Mouse (Mus musculus) ES-E14 (cell line): ENCODE results near the gene Zdhhc24. TPM values are rescaled to one million over a fixed set of nuclear protein-coding genes. Genes with fewer than 3 reads are reported as not detected.

Experiments used
- DNase-seq: peaks from one replicate; pipeline ENCODE4 v3.0.0-alpha.2; 2013; ENCODE audit warnings: low read depth, low spot score
- H3K27ac ChIP-seq: 2 replicates; pipeline ENCODE4 v1.5.1; 2012; ENCODE audit warnings: low read depth, mild to moderate bottlenecking, low read length, moderate library complexity, mixed read lengths; ENCODE audit not compliant: poor library complexity, insufficient read depth, severe bottlenecking
- H3K36me3 ChIP-seq: 2 replicates; pipeline ENCODE4 v1.6.1; 2012; ENCODE audit warnings: mild to moderate bottlenecking, low read length, moderate library complexity, mixed read lengths; ENCODE audit not compliant: control insufficient read depth, poor library complexity, insufficient read depth, severe bottlenecking
- H3K4me1 ChIP-seq, 2 experiments: fragments of 150-350 bp in 1 of 2; sonication (generic) in 1 of 2; 2 replicates each; pipeline ENCODE4 v1.6.1; 2012; ENCODE audit warnings: low read length in 2 of 2, mild to moderate bottlenecking in 1 of 2, mixed read lengths in 1 of 2; ENCODE audit not compliant: control insufficient read depth in 2 of 2, insufficient read depth in 2 of 2, poor library complexity in 1 of 2
- H3K4me3 ChIP-seq, 2 experiments: fragments of 150-350 bp in 1 of 2; sonication (generic) in 1 of 2; 2 replicates each; pipeline ENCODE4 v1.5.1; 2012; ENCODE audit warnings: low read length in 2 of 2, low read depth in 1 of 2, mild to moderate bottlenecking in 1 of 2, mixed read lengths in 1 of 2; ENCODE audit not compliant: insufficient read depth in 1 of 2, poor library complexity in 1 of 2, severe bottlenecking in 1 of 2
- H3K9ac ChIP-seq: 2 replicates; pipeline ENCODE4 v1.6.1; 2012; ENCODE audit warnings: low read depth, mild to moderate bottlenecking, low read length, mixed read lengths; ENCODE audit not compliant: poor library complexity, insufficient read depth, severe bottlenecking
- H3K9me3 ChIP-seq: fragments of 150-350 bp; sonication (generic); 2 replicates; pipeline ENCODE4 v1.6.1; 2012; ENCODE audit warnings: low read depth, mild to moderate bottlenecking, low read length; ENCODE audit not compliant: control insufficient read depth, insufficient read depth
- CHD2 ChIP-seq: IDR thresholded peaks from 2 replicates; pipeline ENCODE4 v1.6.1; 2014; ENCODE audit warnings: mild to moderate bottlenecking, low read depth, low read length, inconsistent platforms
- HCFC1 ChIP-seq: IDR thresholded peaks from 2 replicates; pipeline ENCODE4 v1.6.1; 2012; ENCODE audit warnings: low read length, inconsistent platforms, borderline replicate concordance; ENCODE audit not compliant: insufficient read depth
- MAFK ChIP-seq: IDR thresholded peaks from 2 replicates; pipeline ENCODE4 v1.6.1; 2014; ENCODE audit warnings: mild to moderate bottlenecking, low read depth, low read length, inconsistent platforms; ENCODE audit not compliant: insufficient read depth
- ZC3H11A ChIP-seq: IDR thresholded peaks from 2 replicates; pipeline ENCODE4 v1.6.1; 2012; ENCODE audit warnings: low read depth, mild to moderate bottlenecking, inconsistent platforms, low read length, borderline replicate concordance
- ZNF384 ChIP-seq: IDR thresholded peaks from 2 replicates; pipeline ENCODE4 v1.6.1; 2012; ENCODE audit warnings: low read depth, low read length, inconsistent platforms
- in situ Hi-C, 2 experiments: fragments of 600-800 bp; cut with MboI; formaldehyde crosslinking; loops; one replicate each; pipeline ENCODE4 v1.15.1; 2025; ENCODE audit warnings: low sequenced_read_pairs in 2 of 2, inconsistent platforms in 1 of 2; ENCODE audit not compliant: unreplicated experiment in 2 of 2
- total RNA-seq: library from RNA; depleted of rRNA; stranded (reverse); fragments of 300-350 nt; gene quantifications from 2 replicates; pipeline ENCODE4 v1.2.3, GENCODE M21; 2012

Zdhhc24 gene
- total RNA-seq, 1 experiment, result 12.4 TPM

DNA sequence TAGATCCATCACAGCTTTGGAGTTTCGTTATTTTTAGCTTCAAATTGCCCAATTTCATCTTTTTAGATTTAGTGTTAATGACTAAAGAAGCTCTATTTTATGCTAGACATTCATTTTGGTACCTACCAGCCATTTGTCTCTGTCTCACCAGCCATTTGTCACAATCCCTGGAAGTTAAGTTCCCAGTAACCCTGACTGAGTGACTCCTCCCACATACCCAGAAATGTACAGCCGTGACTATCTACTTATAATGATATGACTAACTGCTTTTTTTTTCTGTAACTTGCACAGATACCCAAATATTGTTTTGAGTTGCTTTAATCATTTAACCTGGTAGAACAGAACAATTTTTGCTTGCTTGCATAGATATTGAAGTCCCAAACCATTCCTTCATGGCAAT, 32.6 kb upstream of the Zdhhc24 start:
- peaks cover 3 to 11% of the 10 kb centered on the region in 2 experiments; a peak in 3 of 4 replicates for H3K4me1 ChIP-seq
- H3K9ac ChIP-seq, result no peak overlapping the region
- no peak overlapping the region for H3K27ac ChIP-seq
- in situ Hi-C loops, result no loop called here
- no peak for TF ChIP-seq CHD2
- no peak for TF ChIP-seq ZNF384
- no peak for TF ChIP-seq ZC3H11A
- TF ChIP-seq MAFK, result no peak
- no peak for TF ChIP-seq HCFC1
- H3K4me3 ChIP-seq, result no peak overlapping the region
- H3K36me3 ChIP-seq, result no peaks in the 10 kb centered on the region
- no peak for DNase-seq
- H3K9me3 ChIP-seq, result no peaks in the 10 kb centered on the region

DNA sequence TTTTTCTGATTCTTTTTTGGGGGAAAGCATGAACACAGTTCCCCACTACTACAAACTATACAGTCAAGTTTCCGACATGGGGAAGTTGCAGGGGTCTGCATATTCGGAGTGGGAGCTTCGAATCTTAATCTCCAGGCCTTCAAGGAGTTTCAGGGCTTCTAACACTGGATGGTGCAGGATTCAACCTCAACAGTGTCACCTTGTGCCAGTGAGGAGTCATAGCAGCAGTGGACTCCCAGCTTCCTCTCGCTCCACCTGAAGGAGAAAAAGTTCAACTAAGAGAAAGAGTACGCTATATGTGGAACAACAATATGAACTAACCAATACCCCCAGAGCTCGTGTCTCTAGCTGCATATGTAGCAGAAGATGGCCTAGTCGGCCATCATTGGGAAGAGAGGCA, 31.0 kb upstream of the Zdhhc24 start:
- no peak overlapping the region for H3K9ac ChIP-seq
- H3K27ac ChIP-seq, result no peak overlapping the region
- in situ Hi-C loops, result no loop called here
- H3K4me3 ChIP-seq, result no peak overlapping the region
- TF ChIP-seq ZNF384 (no peak), CHD2 (no peak), MAFK (no peak), ZC3H11A (peak; percentile 43; the same call in 1 of the 2 replicates)
- H3K9me3 ChIP-seq, result no peaks in the 10 kb centered on the region
- no peak for DNase-seq
- H3K4me1 ChIP-seq, result peaks cover 3 to 14% of the 10 kb centered on the region in 2 experiments; a peak in 3 of 4 replicates
- H3K36me3 ChIP-seq, result no peaks in the 10 kb centered on the region

DNA sequence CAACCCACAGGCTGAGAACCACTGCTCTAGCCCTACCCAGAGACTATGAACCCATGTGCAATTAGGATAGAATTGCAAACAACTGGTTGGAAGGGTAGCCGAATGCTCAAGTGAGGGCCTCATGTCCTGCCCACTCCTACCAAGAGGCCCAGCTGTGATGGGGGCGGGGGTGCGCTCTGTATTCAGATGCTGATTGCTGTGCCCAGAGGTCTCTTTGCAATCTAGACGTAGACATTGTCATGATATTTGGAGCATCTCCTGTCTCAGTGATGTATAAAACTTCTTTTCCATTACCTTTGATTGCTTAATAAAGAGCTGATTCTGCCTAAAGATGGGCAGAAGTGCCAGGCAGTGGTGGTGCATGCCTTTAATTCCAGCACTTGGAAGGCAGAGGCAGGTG, 28.7 kb upstream of the Zdhhc24 start:
- Histone ChIP-seq H3K27ac (peak overlapping the region; percentile 42; the same call in 1 of the 2 replicates), H3K9ac (no peak overlapping the region), H3K9me3 (no peaks in the 10 kb centered on the region), H3K4me1 (peaks cover 8 to 14% of the 10 kb centered on the region in 2 experiments), H3K4me3 (no peak overlapping the region), H3K36me3 (no peaks in the 10 kb centered on the region)
- no peak for DNase-seq
- in situ Hi-C loops, result no loop called here
- TF ChIP-seq MAFK (no peak), CHD2 (no peak), ZNF384 (no peak), ZC3H11A (no peak), HCFC1 (no peak)

DNA sequence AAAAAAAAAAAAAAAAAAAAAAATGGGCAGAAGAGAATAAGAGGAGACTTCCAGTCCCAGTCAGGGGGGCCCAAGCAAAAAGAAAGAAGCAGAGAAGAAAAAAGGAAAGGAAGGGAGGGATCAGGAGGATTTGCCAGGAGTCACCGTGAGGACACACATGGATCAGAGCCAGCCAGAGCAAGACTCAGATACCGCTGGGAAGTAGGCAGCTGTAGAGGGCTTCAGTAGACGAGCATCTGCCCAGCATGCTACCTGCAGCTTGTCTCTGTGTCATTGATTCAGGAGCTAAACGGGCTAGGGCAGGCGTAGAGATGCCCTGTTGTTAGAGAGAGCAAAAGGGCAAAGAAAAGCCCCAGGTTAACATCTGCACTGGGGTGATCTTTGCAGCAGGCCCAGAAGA, 28.2 kb upstream of the Zdhhc24 start:
- Histone ChIP-seq H3K36me3 (no peaks in the 10 kb centered on the region), H3K9me3 (no peaks in the 10 kb centered on the region), H3K27ac (peak overlapping the region; percentile 42; the same call in 1 of the 2 replicates), H3K9ac (peak overlapping the region; percentile 0; the same call in 1 of the 2 replicates), H3K4me1 (peaks cover 8 to 14% of the 10 kb centered on the region in 2 experiments), H3K4me3 (no peak overlapping the region)
- DNase-seq, result no peak
- peak; percentile 81 for TF ChIP-seq ZNF384
- no peak for TF ChIP-seq HCFC1
- no peak for TF ChIP-seq MAFK
- TF ChIP-seq ZC3H11A, result no peak
- no peak for TF ChIP-seq CHD2
- in situ Hi-C loops, result no loop called here
